Mouse (Mus musculus): Measurements from ENCODE around the gene Zfp683.
A peak's percentile ranks its signal among the peaks of the same experiment; 100 is the strongest.

Gene Zfp683

GRCm38 (mm10) chr4:134094004-134094564 is 40.4 kb downstream of the Zfp683 start:
- DNase-seq: no peak

- no peak for DNase-seq
Measured at GRCm38 (mm10) chr4:134094923-134095547, 41.4 kb downstream of the Zfp683 start, which contains the start of gene Cd52. Gene Cd52 (minus strand): TSS chr4:134095082.

- DNase-seq: no peak
Measured at GRCm38 (mm10) chr4:134096120-134096519, 42.5 kb downstream of the Zfp683 start.

GRCm38 (mm10) chr4:134097015-134097608 is 43.5 kb downstream of the Zfp683 start:
- DNase-seq: no peak

GRCm38 (mm10) chr4:134098628-134099027 is 45.0 kb downstream of the Zfp683 start:
- DNase-seq: peak; percentile 27 to 55

- no peak for DNase-seq
Measured at GRCm38 (mm10) chr4:134100245-134100644, 46.6 kb downstream of the Zfp683 start.

GRCm38 (mm10) chr4:134101979-134102741 is 48.5 kb downstream of the Zfp683 start, which contains the start of gene Ubxn11:
Gene Ubxn11 (plus strand): TSS chr4:134102570.
- DNase-seq: peak; percentile 91 to 94

GRCm38 (mm10) chr4:134102742-134103119 is 49.1 kb downstream of the Zfp683 start:
- DNase-seq: no peak

GRCm38 (mm10) chr4:134106105-134106504 is 52.5 kb downstream of the Zfp683 start:
- no peak for DNase-seq

GRCm38 (mm10) chr4:134107730-134108129 is 54.1 kb downstream of the Zfp683 start:
- DNase-seq: no peak

- DNase-seq: no peak
Measured at GRCm38 (mm10) chr4:134108196-134108595, 54.6 kb downstream of the Zfp683 start.

All from kidney, postnatal 25 days (tissue).